Mouse (Mus musculus) G1E-ER4 (cell line): ENCODE measurements around the gene Sergef. TPM values are rescaled to one million over a fixed set of nuclear protein-coding genes. Genes with fewer than 3 reads are reported as not detected.

ENCODE experiments used
- GATA1 ChIP-seq: IDR thresholded peaks from one replicate; pipeline ENCODE4 v1.8.0; 2012; ENCODE audit warnings: low read length, inconsistent platforms
- polyA plus RNA-seq: library from polyadenylated mRNA; stranded (reverse); fragments of >175 nt; gene quantifications from 2 replicates; pipeline ENCODE4 v1.2.3, GENCODE M21; 2012

Sergef gene
- polyA plus RNA-seq, 1 experiment, result 8.8 TPM

- TF ChIP-seq GATA1, result no peak
Observed at GRCm38 (mm10) chr7:46401371-46402180, 238.0 kb downstream of the Sergef start.

DNA sequence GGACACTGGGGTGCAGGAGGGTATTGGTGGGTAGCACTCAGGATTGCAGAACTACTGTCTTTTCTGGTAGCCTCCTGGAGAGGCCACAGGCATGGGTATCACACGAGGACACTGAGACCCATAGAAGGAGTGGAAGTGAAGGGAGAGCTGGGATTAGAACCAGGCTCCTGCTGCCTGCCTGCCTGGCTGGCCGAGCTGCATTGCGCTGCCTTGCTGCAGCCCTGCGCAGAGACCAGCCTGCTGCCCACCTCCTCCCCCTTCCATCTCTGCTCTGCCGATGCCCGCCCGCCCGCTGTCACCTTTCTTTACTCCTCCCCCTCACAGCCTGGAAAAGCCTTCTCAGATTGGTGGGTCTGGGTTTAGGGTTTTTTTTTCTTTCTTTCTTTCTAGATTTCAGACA is 239.3 kb downstream of the Sergef start:
- TF ChIP-seq GATA1, result no peak

DNA sequence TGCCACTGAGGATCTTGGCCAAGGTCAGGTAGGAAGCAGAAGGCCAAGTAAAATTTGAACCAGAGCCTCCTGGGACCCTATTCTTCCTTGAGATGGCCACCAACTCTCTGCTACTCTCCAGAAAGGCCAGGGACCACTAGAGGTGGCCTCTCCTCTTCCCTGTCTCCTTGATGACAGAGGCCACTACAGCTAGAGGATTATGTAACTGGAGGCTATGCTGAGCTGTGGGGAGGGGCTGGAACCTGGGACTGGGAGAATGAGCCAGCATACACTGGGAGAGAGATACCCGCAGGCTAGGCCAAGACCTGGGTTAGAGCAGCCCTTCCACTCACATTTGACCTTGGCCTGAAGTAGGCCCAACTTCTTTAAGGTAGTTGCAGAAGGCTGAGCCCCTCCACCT is 239.9 kb downstream of the Sergef start:
- TF ChIP-seq GATA1, result no peak

- no peak for TF ChIP-seq GATA1
Observed at GRCm38 (mm10) chr7:46398612-46399011, 241.0 kb downstream of the Sergef start.

GRCm38 (mm10) chr7:46397732-46398333 is 241.8 kb downstream of the Sergef start:
- no peak for TF ChIP-seq GATA1

GRCm38 (mm10) chr7:46396928-46397731 is 242.5 kb downstream of the Sergef start:
- TF ChIP-seq GATA1, result no peak

DNA sequence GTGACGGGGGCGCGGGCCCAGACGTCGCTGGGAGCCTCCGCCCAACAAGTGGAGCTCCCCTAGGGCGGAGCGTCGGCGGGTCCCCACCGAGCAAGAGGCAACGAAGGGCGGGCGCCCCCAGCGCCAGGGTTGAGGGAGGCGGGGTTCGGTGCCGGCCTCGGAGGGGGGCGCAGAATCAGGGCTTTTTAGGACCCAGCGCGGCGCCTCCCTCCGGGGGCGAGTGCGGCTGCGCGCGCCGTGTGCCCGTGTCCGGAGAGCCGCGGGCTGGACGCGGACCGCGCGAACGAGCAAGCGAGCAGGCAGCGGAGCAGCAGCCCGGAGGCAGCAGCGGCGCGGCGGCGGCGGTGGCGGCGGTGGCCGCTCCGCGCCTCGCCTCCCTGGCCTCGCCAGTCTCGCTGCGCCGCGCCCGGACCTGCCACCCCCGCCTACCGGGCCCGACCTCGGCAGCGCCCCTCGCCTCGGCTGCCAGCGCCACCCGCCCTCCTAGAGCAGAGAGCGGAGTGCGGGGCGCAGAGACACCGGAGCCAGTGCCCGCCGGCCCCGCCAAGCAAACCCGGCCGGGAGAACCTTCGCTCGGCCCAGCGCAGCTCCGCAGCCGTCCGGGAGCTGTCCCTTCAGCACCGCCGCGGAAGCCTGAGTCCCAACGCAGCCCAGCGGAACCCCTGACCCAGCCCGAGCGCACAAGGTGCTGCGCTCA is 243.2 kb downstream of the Sergef start, which contains the start of gene Kcnc1:
Gene Kcnc1, plus strand, starts transcription at position 267 of the 697 bp plus-strand sequence.
- no peak for TF ChIP-seq GATA1

DNA sequence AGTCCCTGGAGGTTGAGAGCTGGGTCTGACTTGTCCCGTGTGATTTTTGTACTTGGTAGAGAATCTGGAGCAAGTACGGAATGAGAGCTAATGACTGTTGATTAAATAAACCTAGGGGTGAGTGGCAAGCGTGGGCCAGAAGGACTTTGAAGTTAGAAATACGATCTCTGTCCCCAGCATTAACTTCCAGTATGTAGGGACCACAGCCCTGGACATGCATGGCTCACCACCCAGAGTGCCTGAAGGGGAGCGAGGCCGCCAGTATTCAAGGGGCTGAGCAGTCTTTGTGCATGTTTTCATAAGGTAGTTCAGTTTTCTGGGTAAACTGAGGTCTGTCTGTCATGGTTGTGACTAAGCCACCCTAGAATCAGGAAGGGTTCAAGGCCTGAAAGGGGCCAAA is 244.0 kb downstream of the Sergef start:
- TF ChIP-seq GATA1, result no peak

DNA sequence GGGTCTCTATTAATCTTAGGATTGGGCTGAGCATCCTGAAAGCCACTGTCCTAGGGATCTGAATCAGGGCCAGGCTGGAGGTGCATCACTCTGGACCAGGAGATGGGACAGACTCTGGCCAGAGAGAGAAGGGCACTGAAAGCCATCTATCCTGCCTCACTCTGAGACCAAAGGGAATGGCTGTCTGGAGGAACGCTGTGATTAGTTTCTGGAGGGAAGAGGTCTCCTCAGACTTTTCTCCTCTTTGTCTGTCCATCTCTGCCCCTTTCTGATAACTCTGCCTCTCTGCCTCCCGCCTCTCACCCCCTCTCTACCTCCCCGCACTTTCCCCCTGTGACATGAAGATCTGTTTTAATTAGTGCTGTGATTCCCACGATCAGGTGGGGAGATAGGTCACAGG is 244.7 kb downstream of the Sergef start:
- TF ChIP-seq GATA1, result no peak

DNA sequence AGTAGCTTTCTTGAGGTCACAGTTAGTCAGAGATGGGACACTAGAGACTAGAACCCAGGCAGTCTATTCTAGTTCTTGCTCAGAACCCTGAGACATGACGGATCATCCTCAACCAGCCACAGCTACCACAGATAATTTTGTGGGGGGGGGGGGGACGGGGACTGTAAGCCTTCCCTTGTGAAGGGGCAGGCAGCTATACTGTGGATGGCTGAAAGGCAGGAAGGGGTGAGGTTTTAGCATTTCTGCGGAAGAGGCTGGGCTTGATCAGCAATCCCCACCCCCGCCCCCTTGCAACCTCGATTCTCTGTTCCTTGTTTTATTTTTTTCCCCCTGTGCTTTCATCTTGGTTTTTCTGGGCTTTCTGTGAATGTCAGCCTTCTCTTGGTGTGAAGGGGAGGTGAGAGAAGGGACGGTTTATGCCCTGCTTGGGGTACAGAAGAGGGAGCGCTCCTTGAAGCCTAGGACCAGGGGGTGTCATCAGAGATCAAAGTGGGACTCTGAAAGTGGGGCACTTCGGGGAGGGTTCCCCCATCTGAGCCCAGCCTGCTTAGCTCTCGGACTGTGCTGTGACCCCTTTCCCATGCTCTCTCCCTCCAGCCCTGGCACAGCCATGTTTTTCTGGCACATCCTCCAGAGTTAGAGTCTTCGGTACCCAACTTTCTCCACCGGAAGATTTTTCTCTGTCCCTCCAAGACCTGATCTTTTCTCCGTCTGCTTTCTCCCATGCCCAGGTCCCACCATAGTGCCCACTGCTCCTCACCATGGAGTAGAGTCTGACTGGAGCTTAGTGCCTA is 245.7 kb downstream of the Sergef start:
- TF ChIP-seq GATA1, result no peak

Other genes with a start within 250 kb of the Sergef start
- gene Kcnc1, start 243.3 kb downstream of the Sergef start, polyA plus RNA-seq, result not detected in 2 replicates
- 0.37 and 0.60 TPM in 2 replicates for gene Tph1, start 32.7 kb upstream of the Sergef start, polyA plus RNA-seq
- 4.4 and 5.2 TPM in 2 replicates for gene Saal1, start 70.9 kb upstream of the Sergef start, polyA plus RNA-seq
- gene Saa3, start 75.9 kb upstream of the Sergef start, polyA plus RNA-seq, result not detected in 2 replicates
- not detected in 2 replicates for gene Saa4, start 92.8 kb upstream of the Sergef start, polyA plus RNA-seq
- not detected in 2 replicates for gene Saa1, start 103.2 kb upstream of the Sergef start, polyA plus RNA-seq
- gene Saa2, start 112.0 kb upstream of the Sergef start, polyA plus RNA-seq, result not detected in 2 replicates
- 3.4 and 4.2 TPM in 2 replicates for gene Hps5, start 156.3 kb upstream of the Sergef start, polyA plus RNA-seq
- 111 and 170 TPM in 2 replicates for gene Gtf2h1, start 156.3 kb upstream of the Sergef start, polyA plus RNA-seq
- 2,468 and 3,111 TPM in 2 replicates for gene Ldha, start 201.7 kb upstream of the Sergef start, polyA plus RNA-seq
- not detected in 2 replicates for gene Ldhc, start 221.4 kb upstream of the Sergef start, polyA plus RNA-seq